Mouse (Mus musculus): ENCODE measurements at regions not wholly inside any gene's neighbourhood (a gene's known extent, or its start where the extent isn't known, plus 50 kb on each side); places are given as distances from the start of the nearest gene placed in this dataset. TPM values are rescaled to one million over a fixed set of nuclear protein-coding genes. Genes with fewer than 3 reads are reported as not detected.

Small RNA genes lying in the stretch of these regions (microRNA-seq; reads per million reads assigned to microRNA genes)
- not detected for gene Mir8117
